In genomic region chr1:88625190-88625589, GRCm38 (mm10) we compare ENCODE assay signal across 13 mouse cellular contexts.
DNase-seq lines count a peak whose midpoint lies in the region; ATAC-seq and TF ChIP-seq lines count a peak whose summit lies in the region.
"Had no signal": no experiment of that assay in that cellular context is flagged by ENCODE, and none has a peak within 500 bp of the region (broad histone marks: within the 10 kb centered on the region; RNA-seq: fewer than 3 reads in every experiment).

No protein-coding gene starts in this region.

- H3K27me3 ChIP-seq in heart, embryonic 10.5 days (ENCODE audit: insufficient read depth, poor library complexity, severe bottlenecking): no peaks in the 10 kb centered on the region
- no peaks in the 10 kb centered on the region for H3K27me3 ChIP-seq in midbrain, postnatal 0 days (ENCODE audit: insufficient read depth, low read length)
- H3K27me3 ChIP-seq: embryonic facial prominence, embryonic 13.5 days; forebrain, embryonic 12.5 days; hindbrain, embryonic 12.5 days had no signal

- no peaks in the 10 kb centered on the region for H3K9me3 ChIP-seq in heart, embryonic 10.5 days
- no peaks in the 10 kb centered on the region for H3K9me3 ChIP-seq in midbrain, postnatal 0 days (ENCODE audit: low read length)
- H3K9me3 ChIP-seq: embryonic facial prominence, embryonic 13.5 days; forebrain, embryonic 12.5 days; hindbrain, embryonic 12.5 days had no signal

- H3K9ac ChIP-seq in midbrain, postnatal 0 days (replicated peaks; ENCODE audit: low read length, poor library complexity, severe bottlenecking): no peak overlapping the region
- H3K9ac ChIP-seq: embryonic facial prominence, embryonic 13.5 days; forebrain, embryonic 12.5 days; hindbrain, embryonic 12.5 days had no signal

- no peaks in the 10 kb centered on the region for H3K36me3 ChIP-seq in heart, embryonic 10.5 days
- H3K36me3 ChIP-seq in midbrain, postnatal 0 days (ENCODE audit: insufficient read depth, low read length): no peaks in the 10 kb centered on the region
- H3K36me3 ChIP-seq: embryonic facial prominence, embryonic 13.5 days; forebrain, embryonic 12.5 days; hindbrain, embryonic 12.5 days had no signal

- no peak for TF ChIP-seq CTCF in midbrain, postnatal 0 days (IDR thresholded peaks at IDR 0.05)

- 53% methylated on average over 1 of the region's 1 CpGs for WGBS in heart, embryonic 10.5 days
- 75% methylated on average over 1 of the region's 1 CpGs for WGBS in midbrain, postnatal 0 days

- peaks cover 13% of the 10 kb centered on the region for H3K4me1 ChIP-seq in heart, embryonic 10.5 days
- H3K4me1 ChIP-seq in midbrain, postnatal 0 days (ENCODE audit: insufficient read depth, low read length): peaks cover 6% of the 10 kb centered on the region; the same call in 1 of the 2 replicates

- H3K27ac ChIP-seq in heart, embryonic 10.5 days: no peak overlapping the region
- H3K27ac ChIP-seq in midbrain, postnatal 0 days (ENCODE audit: low read depth, low read length): no peak overlapping the region
- H3K27ac ChIP-seq: embryonic facial prominence, embryonic 13.5 days; forebrain, embryonic 12.5 days; hindbrain, embryonic 12.5 days had no signal

- peak; percentile 24 for ATAC-seq in inflammation-experienced regulatory T-cells, adult 6 months
- ATAC-seq in erythroid progenitor cell, adult 5-6 weeks (replicated peaks; ENCODE audit: low FRiP score, poor library complexity, severe bottlenecking): no peak
- no peak for ATAC-seq in midbrain, postnatal 0 days (ENCODE audit: low FRiP score)
- ATAC-seq: activated CD4-positive, CD25-positive, alpha-beta regulatory T cell, adult 4 months had no signal

- no peak overlapping the region for H3K4me3 ChIP-seq in heart, embryonic 10.5 days
- H3K4me3 ChIP-seq in midbrain, postnatal 0 days (ENCODE audit: low read depth, low read length): no peak overlapping the region
- H3K4me3 ChIP-seq: embryonic facial prominence, embryonic 13.5 days; forebrain, embryonic 12.5 days; hindbrain, embryonic 12.5 days had no signal

- no peak overlapping the region for H3K4me2 ChIP-seq in midbrain, postnatal 0 days (ENCODE audit: low read depth, low read length, poor library complexity, severe bottlenecking)
- H3K4me2 ChIP-seq: embryonic facial prominence, embryonic 13.5 days; forebrain, embryonic 12.5 days; hindbrain, embryonic 12.5 days had no signal

- DNase-seq in heart, adult 11 months: peak; percentile 95
- DNase-seq in heart, embryonic 10.5 days (ENCODE audit: low spot score): no peak
- DNase-seq in ovary, adult 18-20 months (ENCODE audit: low spot score): peak; percentile 17
- DNase-seq in ovary, postnatal 36 days (ENCODE audit: low spot score): no peak
- DNase-seq in right cerebral cortex, postnatal 14 days: no peak
- DNase-seq in midbrain, postnatal 0 days (ENCODE audit: low spot score): no peak
- DNase-seq: cerebellum, postnatal 14 days had no signal

Comparison
In these comparisons a context has a peak if more than half of its experiments do, and no peak if none do; other contexts are left out.
1. DNase-seq: peak in heart, adult 11 months (single experiment) and ovary, adult 18-20 months (single experiment); none in heart, embryonic 10.5 days (single experiment), ovary, postnatal 36 days (single experiment), right cerebral cortex, postnatal 14 days (single experiment) and midbrain, postnatal 0 days (single experiment).